Mouse (Mus musculus) ES-Bruce4 (cell line): ENCODE results near the gene Dennd2a. TPM values are rescaled to one million over a fixed set of nuclear protein-coding genes. Genes with fewer than 3 reads are reported as not detected.

Experiments used
- H3K27ac ChIP-seq: 2 replicates; pipeline ENCODE4 v1.5.1; 2012; ENCODE audit warnings: low read length, inconsistent platforms; ENCODE audit not compliant: insufficient read depth
- H3K27me3 ChIP-seq: 2 replicates; pipeline ENCODE4 v1.6.1; 2012; ENCODE audit warnings: mild to moderate bottlenecking, low read length, inconsistent platforms; ENCODE audit not compliant: control insufficient read depth, poor library complexity, insufficient read depth, severe bottlenecking
- H3K36me3 ChIP-seq: 2 replicates; pipeline ENCODE4 v1.6.1; 2012; ENCODE audit warnings: inconsistent platforms, mild to moderate bottlenecking, low read length, moderate library complexity; ENCODE audit not compliant: control insufficient read depth, poor library complexity, insufficient read depth, severe bottlenecking
- H3K4me1 ChIP-seq: one replicate; pipeline ENCODE4 v1.8.1; 2011; ENCODE audit warnings: low read length; ENCODE audit not compliant: control insufficient read depth, insufficient read depth
- H3K4me3 ChIP-seq: 2 replicates; pipeline ENCODE4 v1.5.1; 2011; ENCODE audit warnings: low read depth, mild to moderate bottlenecking, low read length
- H3K9ac ChIP-seq: 2 replicates; pipeline ENCODE4 v1.6.1; 2012; ENCODE audit warnings: low read depth, mild to moderate bottlenecking, inconsistent platforms; ENCODE audit not compliant: poor library complexity, severe bottlenecking
- H3K9me3 ChIP-seq: replicated peaks from 2 replicates; pipeline ENCODE4 v1.6.1; 2012; ENCODE audit warnings: mild to moderate bottlenecking, low read length, inconsistent platforms; ENCODE audit not compliant: control insufficient read depth, poor library complexity, insufficient read depth, severe bottlenecking
- CTCF ChIP-seq: IDR thresholded peaks from one replicate; pipeline ENCODE4 v1.8.1; 2011; ENCODE audit warnings: low read depth, low read length
- EP300 ChIP-seq: IDR thresholded peaks from 2 replicates; pipeline ENCODE4 v1.6.1; 2011; ENCODE audit warnings: low read depth, low read length; ENCODE audit not compliant: insufficient read depth
- POLR2A ChIP-seq: IDR thresholded peaks from one replicate; pipeline ENCODE4 v1.8.1; 2011; ENCODE audit warnings: low read length; ENCODE audit not compliant: insufficient read depth
- polyA plus RNA-seq: library from polyadenylated mRNA; stranded (reverse); fragments of >200 nt; gene quantifications from 2 replicates; pipeline ENCODE4 v1.2.4, GENCODE M21; 2011; ENCODE audit warnings: low read depth; ENCODE audit not compliant: missing spikeins, insufficient read depth, insufficient read length

Gene Dennd2a
- polyA plus RNA-seq, 1 experiment, result 29.8 TPM

DNA sequence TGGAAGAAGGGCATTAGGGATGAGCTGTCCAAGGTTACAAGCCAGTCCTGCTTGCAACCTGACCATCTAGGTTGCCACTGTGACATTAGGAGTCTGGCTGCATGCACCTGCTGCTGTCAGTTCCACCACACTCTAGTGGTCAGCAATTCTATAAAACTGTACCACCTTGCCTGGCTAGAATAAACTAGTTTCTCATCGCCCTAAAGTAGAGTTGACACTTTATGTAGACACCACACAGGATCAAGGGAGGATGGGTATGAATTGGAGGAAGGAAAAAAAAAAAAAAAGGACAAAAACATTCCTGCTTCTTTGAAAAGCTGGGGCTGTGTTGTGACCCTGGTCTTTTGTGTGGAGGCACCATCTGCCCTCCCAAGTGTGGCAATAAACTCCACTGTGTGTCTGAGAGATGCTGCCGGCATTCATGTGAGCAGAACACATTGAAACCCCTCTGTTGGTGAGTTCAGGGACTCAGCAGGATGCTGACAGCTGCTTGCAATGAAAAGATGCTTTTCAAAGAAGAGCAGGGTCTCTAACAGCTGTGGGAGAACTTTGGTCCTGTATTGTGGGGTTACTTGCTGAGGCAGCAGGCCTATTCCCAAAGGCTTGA lies 122.7 kb downstream of the Dennd2a start:
- Histone ChIP-seq H3K9me3 (no peaks in the 10 kb centered on the region), H3K4me1 (peaks cover 10% of the 10 kb centered on the region), H3K27me3 (no peaks in the 10 kb centered on the region), H3K36me3 (no peaks in the 10 kb centered on the region), H3K9ac (no peak overlapping the region), H3K4me3 (no peak overlapping the region), H3K27ac (peak overlapping the region; percentile 66)
- TF ChIP-seq CTCF (no peak), EP300 (peak; percentile 80), POLR2A (no peak)

DNA sequence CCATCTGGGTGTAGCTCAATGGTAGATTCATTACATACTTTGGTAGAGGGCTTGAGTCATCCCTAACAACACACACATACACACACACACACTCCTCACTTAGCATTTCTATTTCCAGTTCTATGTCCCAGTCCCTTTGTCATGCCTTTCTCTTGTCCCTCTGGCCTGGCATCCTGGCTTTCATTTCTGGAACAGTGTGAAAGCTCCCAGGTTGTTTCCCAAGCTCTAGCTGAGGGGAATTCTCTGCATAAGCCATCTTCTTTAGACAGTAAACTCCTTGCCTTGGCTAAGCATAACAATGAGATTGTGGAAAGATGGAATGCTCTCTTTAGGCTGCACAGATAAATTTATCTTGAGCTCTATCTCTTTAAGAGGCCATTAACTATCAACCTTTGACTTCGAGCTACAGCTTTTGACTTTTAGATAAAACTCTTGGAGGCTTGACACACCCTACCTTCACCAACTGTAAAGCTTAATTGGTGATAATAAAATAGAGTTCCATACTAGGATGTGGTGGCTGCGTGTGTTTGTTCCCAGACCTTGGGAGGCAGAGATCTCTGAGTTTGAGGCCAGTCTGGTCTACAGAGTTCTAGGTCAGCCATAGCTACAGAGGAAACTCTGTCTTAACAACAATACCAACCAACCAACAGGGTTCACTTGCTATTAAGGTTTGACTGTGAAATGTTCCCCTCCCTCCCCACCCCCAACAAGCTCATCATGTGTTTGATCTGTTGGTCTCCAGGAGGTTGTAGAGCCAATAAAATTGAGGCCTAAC lies 123.4 kb downstream of the Dennd2a start:
- Histone ChIP-seq H3K36me3 (no peaks in the 10 kb centered on the region), H3K4me1 (peaks cover 10% of the 10 kb centered on the region), H3K4me3 (no peak overlapping the region), H3K27ac (peak overlapping the region; percentile 66), H3K9me3 (no peaks in the 10 kb centered on the region), H3K27me3 (no peaks in the 10 kb centered on the region), H3K9ac (no peak overlapping the region)
- TF ChIP-seq EP300, result no peak
- TF ChIP-seq POLR2A, result no peak
- TF ChIP-seq CTCF, result no peak

DNA sequence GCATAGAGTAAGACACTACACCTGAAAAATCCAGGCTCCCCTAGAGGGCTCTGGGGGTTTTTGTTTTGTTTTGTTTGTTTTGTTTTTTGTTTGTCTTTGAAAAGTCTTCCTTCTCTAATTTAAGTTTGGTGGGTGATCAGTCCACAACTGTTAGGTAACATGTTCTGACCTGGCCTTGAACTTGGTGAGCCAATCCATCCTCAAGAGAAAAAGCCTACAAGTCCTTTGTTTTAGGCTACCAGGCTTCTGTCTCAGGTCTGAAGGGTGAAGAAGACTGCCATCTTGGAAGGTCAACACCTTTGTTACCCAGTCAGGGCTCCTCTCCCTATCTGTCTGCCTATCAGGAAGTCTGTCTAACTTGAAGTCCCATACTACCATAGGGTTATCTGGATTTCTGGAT lies 124.0 kb downstream of the Dennd2a start:
- H3K4me3 ChIP-seq, result no peak overlapping the region
- TF ChIP-seq CTCF (no peak), EP300 (no peak), POLR2A (no peak)
- H3K27me3 ChIP-seq, result no peaks in the 10 kb centered on the region
- peak overlapping the region; percentile 66 for H3K27ac ChIP-seq
- no peaks in the 10 kb centered on the region for H3K36me3 ChIP-seq
- peaks cover 10% of the 10 kb centered on the region for H3K4me1 ChIP-seq
- H3K9me3 ChIP-seq, result no peaks in the 10 kb centered on the region
- no peak overlapping the region for H3K9ac ChIP-seq

DNA sequence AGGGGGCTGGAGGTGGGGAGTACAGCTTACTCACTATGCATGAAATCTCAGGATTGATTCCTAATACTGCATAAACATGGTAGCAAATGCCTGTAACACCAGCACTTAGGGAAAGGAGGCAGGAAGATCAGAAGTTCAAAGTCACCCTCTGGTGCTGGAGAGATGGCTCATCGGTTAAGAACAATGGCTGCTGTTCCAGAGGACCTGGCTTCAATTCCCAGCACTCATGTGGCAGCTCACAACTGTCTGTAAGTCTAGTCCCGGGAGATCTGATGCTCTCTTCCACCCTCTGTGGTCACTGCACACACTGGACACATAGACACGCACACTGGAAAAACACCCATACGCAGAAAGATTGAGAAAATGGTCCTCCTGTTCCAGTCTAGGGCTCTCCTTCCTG lies 124.5 kb downstream of the Dennd2a start:
- no peak for TF ChIP-seq CTCF
- TF ChIP-seq EP300, result peak; percentile 39; the same call in 1 of the 2 replicates
- Histone ChIP-seq H3K27ac (peak overlapping the region; percentile 66), H3K27me3 (no peaks in the 10 kb centered on the region), H3K4me1 (peaks cover 10% of the 10 kb centered on the region), H3K9ac (0 out of 2 replicates have a peak overlapping the region, but pooled peaks have one; percentile 66), H3K4me3 (no peak overlapping the region), H3K36me3 (no peaks in the 10 kb centered on the region), H3K9me3 (no peaks in the 10 kb centered on the region)

DNA sequence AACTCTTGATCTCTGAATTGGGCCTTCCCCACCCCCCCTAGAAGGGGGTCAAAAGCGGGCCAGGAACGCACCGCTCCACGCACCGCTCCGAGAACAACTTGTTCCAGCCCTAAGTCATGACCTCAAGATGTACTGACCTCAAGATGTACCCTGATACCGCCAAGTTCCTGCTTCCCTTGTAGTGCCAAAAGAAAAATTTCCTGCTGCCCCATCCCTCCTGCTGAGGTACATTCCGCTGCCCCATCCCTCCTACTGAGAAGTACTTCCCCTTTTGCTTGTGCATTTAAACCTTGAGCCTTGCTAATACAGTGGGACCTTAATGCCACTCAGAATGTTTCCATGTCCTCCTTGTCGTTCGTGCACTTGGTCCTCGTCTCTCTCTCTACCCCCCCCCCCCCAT lies 126.9 kb downstream of the Dennd2a start:
- Histone ChIP-seq H3K27ac (peak overlapping the region; percentile 73), H3K36me3 (no peaks in the 10 kb centered on the region), H3K4me3 (peak overlapping the region; percentile 5; the same call in 1 of the 2 replicates), H3K27me3 (no peaks in the 10 kb centered on the region), H3K9me3 (no peaks in the 10 kb centered on the region), H3K4me1 (peaks cover 9% of the 10 kb centered on the region), H3K9ac (no peak overlapping the region)
- TF ChIP-seq EP300, result peak; percentile 94
- TF ChIP-seq CTCF, result no peak
- no peak for TF ChIP-seq POLR2A

DNA sequence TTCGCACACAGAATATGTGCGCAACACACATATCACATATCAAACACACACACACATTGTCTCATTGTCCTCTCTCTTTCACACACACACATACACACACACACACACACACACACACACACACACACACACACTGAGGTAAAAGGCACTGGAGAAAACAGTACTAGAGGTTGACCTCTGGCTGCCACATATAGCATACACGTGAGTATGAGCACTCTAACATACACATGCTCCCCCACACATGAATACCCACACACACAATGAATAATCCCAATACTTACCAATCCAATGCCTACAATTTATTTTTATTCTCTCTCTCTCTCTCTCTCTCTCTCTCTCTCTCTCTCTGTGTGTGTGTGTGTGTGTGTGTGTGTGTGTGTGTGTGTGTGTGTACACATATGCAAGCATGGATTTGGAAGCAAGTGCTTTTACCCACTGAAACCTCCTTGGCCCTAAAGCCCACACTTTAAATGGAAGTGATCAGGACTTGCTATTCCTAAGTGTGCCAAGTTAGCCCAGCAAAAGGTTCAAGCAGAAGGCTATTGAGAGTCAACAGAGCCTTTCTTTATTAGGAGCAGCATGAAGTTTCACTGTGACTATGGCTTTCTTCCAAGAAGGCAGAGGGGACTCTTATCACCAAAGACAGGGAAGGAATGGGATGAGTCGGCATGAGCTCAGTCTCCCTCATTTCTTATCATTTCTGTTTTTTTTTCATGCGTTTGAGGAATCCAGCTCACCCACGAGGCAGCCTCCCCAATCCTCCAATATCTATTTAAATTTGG lies 128.5 kb downstream of the Dennd2a start:
- Histone ChIP-seq H3K36me3 (no peaks in the 10 kb centered on the region), H3K27me3 (no peaks in the 10 kb centered on the region), H3K9me3 (no peaks in the 10 kb centered on the region), H3K9ac (no peak overlapping the region), H3K4me3 (no peak overlapping the region), H3K4me1 (peaks cover 4% of the 10 kb centered on the region), H3K27ac (peak overlapping the region; percentile 72)
- no peak for TF ChIP-seq POLR2A
- no peak for TF ChIP-seq CTCF
- TF ChIP-seq EP300, result no peak
